Mouse (Mus musculus) spleen, adult 2 months (tissue): ENCODE results near the gene Fam229b. TPM values are rescaled to one million over a fixed set of nuclear protein-coding genes. Genes with fewer than 3 reads are reported as not detected.

Experiments
- DNase-seq, 2 experiments: peaks; one replicate each; pipeline versions ENCODE4 v3.0.0 to v3.0.0-alpha.2; 2012 to 2021; ENCODE audit warnings: low spot score in 2 of 2, low read depth in 1 of 2
- H3K27ac ChIP-seq: fragments of 200-500 bp; 2 replicates; pipeline ENCODE4 v1.5.1; 2012; ENCODE audit warnings: low read length, inconsistent platforms; ENCODE audit not compliant: insufficient read depth
- H3K27me3 ChIP-seq: fragments of 200-500 bp; 2 replicates; pipeline ENCODE4 v1.6.1; 2012; ENCODE audit warnings: mild to moderate bottlenecking, moderate library complexity, low read length, inconsistent platforms; ENCODE audit not compliant: control insufficient read depth, insufficient read depth
- H3K36me3 ChIP-seq: fragments of 200-500 bp; 2 replicates; pipeline ENCODE4 v1.6.1; 2012; ENCODE audit warnings: mild to moderate bottlenecking, low read length, inconsistent platforms; ENCODE audit not compliant: control insufficient read depth, insufficient read depth
- H3K4me1 ChIP-seq: fragments of 200-500 bp; 2 replicates; pipeline ENCODE4 v1.6.1; 2011; ENCODE audit warnings: inconsistent platforms; ENCODE audit not compliant: control insufficient read depth, insufficient read depth, insufficient read length
- H3K4me3 ChIP-seq: fragments of 200-500 bp; 2 replicates; pipeline ENCODE4 v1.5.1; 2011; ENCODE audit warnings: mild to moderate bottlenecking, inconsistent platforms; ENCODE audit not compliant: insufficient read depth, insufficient read length; ENCODE audit errors: extremely low read depth
- CTCF ChIP-seq: fragments of 200-500 bp; IDR thresholded peaks from 2 replicates; pipeline ENCODE4 v1.5.1; 2011; ENCODE audit warnings: mild to moderate bottlenecking, inconsistent platforms; ENCODE audit not compliant: insufficient read depth, insufficient read length, insufficient replicate concordance; ENCODE audit errors: extremely low read depth
- POLR2A ChIP-seq: fragments of 200-500 bp; IDR thresholded peaks from 2 replicates; pipeline ENCODE4 v1.6.1; 2011; ENCODE audit warnings: low read depth, low read length, inconsistent platforms
- WGBS: fragments of 180-500 bp; shearing (Covaris S2); methylation state at CpG from one replicate; pipeline ENCODE4 v1.1.7; 2018; 5-methylcytosine and 5-hydroxymethylcytosine counted together
- polyA plus RNA-seq: library from polyadenylated mRNA; depleted of rRNA; stranded (reverse); fragments of >200 nt; gene quantifications from 2 replicates; pipeline ENCODE4 v1.2.3, GENCODE M21; 2012

The Fam229b gene
- polyA plus RNA-seq, 1 experiment: 0.33 TPM

GRCm38 (mm10) chr10:39161406-39161805 is 27.7 kb upstream of the Fam229b start:
- no peaks in the 10 kb centered on the region for H3K36me3 ChIP-seq
- H3K27me3 ChIP-seq: no peaks in the 10 kb centered on the region
- WGBS: 93% methylated on average over 1 of the region's 1 CpGs
- TF ChIP-seq POLR2A (no peak), CTCF (no peak)
- no peak overlapping the region for H3K27ac ChIP-seq
- no peaks in the 10 kb centered on the region for H3K4me1 ChIP-seq
- DNase-seq: no peak
- H3K4me3 ChIP-seq: no peak overlapping the region

GRCm38 (mm10) chr10:39158306-39158705 is 24.6 kb upstream of the Fam229b start:
- Histone ChIP-seq H3K36me3 (no peaks in the 10 kb centered on the region), H3K4me3 (no peak overlapping the region), H3K27me3 (no peaks in the 10 kb centered on the region), H3K27ac (no peak overlapping the region), H3K4me1 (no peaks in the 10 kb centered on the region)
- DNase-seq: no peak
- WGBS: 83% methylated on average over 12 of the region's 12 CpGs
- TF ChIP-seq POLR2A: no peak
- TF ChIP-seq CTCF: no peak

DNA sequence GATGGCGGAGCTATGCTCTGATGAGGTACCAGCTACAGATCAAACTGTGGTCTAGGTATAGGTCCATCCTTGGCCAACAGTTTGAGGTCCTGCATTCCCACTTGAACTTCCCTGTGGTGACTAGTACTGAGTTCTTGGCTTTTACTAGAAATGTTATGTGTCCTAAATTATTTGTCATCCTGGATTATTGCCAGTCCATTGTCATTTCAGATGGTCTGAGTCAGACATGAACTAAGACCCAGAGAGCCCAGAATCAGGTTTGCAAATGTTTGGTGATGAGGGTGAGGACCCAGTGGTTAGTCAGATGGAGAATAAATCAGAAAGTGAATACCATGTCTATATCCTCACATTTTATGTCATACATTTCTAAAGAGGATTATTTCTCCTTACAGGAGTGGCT is 23.6 kb upstream of the Fam229b start:
- Histone ChIP-seq H3K4me3 (no peak overlapping the region), H3K36me3 (no peaks in the 10 kb centered on the region), H3K27me3 (no peaks in the 10 kb centered on the region), H3K4me1 (no peaks in the 10 kb centered on the region), H3K27ac (no peak overlapping the region)
- 94% methylated on average over 1 of the region's 1 CpGs for WGBS
- no peak for DNase-seq
- TF ChIP-seq POLR2A (no peak), CTCF (no peak)

DNA sequence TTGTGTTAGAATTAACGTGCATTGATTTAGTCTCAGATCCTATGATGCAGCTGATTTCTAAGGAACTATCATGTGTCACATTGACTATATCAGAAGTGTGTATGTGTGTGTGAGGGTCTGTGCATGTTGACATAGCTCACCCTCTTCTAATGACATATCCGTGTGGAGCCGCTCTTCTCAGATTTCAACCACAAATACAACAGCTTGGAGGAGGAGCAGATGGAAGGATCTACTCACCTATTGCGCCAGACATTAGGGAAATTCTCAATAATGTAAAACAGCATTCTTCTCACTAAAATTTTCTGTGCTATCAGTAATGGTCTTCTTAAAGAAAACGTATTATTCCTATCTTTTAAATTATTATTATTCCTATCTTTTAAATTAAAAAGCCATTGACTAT is 23.0 kb upstream of the Fam229b start:
- 87% methylated on average over 5 of the region's 5 CpGs for WGBS
- H3K27me3 ChIP-seq: no peaks in the 10 kb centered on the region

DNA sequence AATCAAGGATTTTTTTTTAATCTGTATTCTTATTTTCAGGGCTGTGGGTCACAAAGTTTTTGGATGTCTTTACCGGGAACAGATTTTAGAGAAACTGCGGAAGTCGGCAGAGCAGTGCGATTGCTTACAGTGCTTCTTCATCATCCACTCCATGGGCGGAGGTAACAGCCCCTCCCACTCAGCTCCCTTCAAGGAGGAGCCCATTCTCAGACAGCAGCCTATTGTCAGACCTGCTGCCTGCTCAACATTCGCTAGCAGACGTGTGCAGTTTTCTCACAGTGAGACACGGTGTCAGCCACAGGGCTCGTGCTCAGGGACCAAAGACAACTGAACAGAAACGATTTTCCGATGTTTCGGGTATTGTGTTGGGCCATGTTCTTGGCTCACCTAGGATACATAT is 8.5 kb upstream of the Fam229b start:
- H3K27me3 ChIP-seq: no peaks in the 10 kb centered on the region
- DNase-seq: no peak
- H3K27ac ChIP-seq: no peak overlapping the region
- H3K4me3 ChIP-seq: no peak overlapping the region
- peaks cover 7% of the 10 kb centered on the region for H3K36me3 ChIP-seq
- 95% methylated on average over 12 of the region's 12 CpGs for WGBS
- no peaks in the 10 kb centered on the region for H3K4me1 ChIP-seq
- no peak for TF ChIP-seq CTCF
- no peak for TF ChIP-seq POLR2A

More for the DNA sequence above, 23.0 kb upstream of the Fam229b start:
- TF ChIP-seq CTCF: no peak
- no peak for TF ChIP-seq POLR2A
- Histone ChIP-seq H3K4me3 (no peak overlapping the region), H3K4me1 (no peaks in the 10 kb centered on the region), H3K27ac (no peak overlapping the region), H3K36me3 (no peaks in the 10 kb centered on the region)
- no peak for DNase-seq

GRCm38 (mm10) chr10:39141401-39141800 is 7.7 kb upstream of the Fam229b start:
- DNase-seq: no peak
- TF ChIP-seq POLR2A (no peak), CTCF (no peak)
- Histone ChIP-seq H3K36me3 (peaks cover 7% of the 10 kb centered on the region), H3K4me3 (no peak overlapping the region), H3K27ac (no peak overlapping the region), H3K27me3 (no peaks in the 10 kb centered on the region), H3K4me1 (no peaks in the 10 kb centered on the region)
- WGBS: 99% methylated on average over 2 of the region's 2 CpGs

DNA sequence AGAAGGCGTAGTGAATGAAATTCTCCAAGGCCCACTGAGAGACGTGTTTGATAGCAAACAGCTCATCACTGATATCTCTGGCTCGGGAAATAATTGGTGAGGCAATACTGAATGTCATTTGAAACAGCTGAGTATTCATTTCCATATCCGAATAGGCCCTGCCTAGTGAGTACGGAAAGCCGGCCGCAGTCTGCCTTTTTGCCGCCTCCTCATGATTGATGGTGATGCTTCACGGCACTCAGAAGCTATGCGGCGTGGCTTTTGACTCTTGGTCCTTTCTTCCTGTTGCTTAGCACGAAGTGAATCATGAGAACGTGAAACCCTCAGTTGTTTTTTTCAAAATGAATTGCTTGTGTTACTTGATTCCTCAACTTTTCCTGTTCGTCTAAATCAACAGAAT is 7.1 kb upstream of the Fam229b start:
- peaks cover 7% of the 10 kb centered on the region for H3K36me3 ChIP-seq
- no peak overlapping the region for H3K4me3 ChIP-seq
- H3K27me3 ChIP-seq: no peaks in the 10 kb centered on the region
- WGBS: 94% methylated on average over 14 of the region's 14 CpGs
- no peaks in the 10 kb centered on the region for H3K4me1 ChIP-seq
- no peak for DNase-seq
- no peak overlapping the region for H3K27ac ChIP-seq
- TF ChIP-seq POLR2A: no peak
- no peak for TF ChIP-seq CTCF

DNA sequence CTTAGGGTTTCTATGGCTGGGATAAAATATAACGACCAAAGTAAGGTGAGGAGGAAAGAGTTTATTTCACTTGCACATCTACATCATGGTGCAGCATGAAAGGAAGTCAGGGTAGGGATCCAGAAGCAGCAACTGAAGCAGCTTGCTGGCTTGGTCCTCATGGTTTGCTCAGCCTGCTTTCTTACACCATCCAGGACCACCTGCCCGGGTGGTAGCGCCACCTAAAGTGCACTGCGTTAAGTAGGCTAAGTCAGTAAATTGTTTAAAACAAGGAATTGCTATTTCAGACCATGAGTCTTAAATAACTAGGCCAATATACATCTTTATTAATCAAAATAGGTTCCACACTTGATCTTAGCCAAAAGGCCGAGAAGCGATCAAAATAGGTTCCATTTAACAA is 5.0 kb upstream of the Fam229b start:
- no peak for DNase-seq
- Histone ChIP-seq H3K4me3 (no peak overlapping the region), H3K27ac (no peak overlapping the region), H3K4me1 (no peaks in the 10 kb centered on the region), H3K27me3 (no peaks in the 10 kb centered on the region), H3K36me3 (peaks cover 6% of the 10 kb centered on the region)
- TF ChIP-seq CTCF (no peak), POLR2A (no peak)
- 92% methylated on average over 6 of the region's 6 CpGs for WGBS
